Mouse (Mus musculus) hindbrain, embryonic 11.5 days (tissue): ENCODE results near the gene Nr4a1. TPM values are rescaled to one million over a fixed set of nuclear protein-coding genes. Genes with fewer than 3 reads are reported as not detected.
A peak's percentile ranks its signal among the peaks of the same experiment; 100 is the strongest.

Experiments used
- ATAC-seq: fragments of 200-750 bp; cut with Nextera tagmentation; 2 replicates; pipeline ENCODE4 v1.8.0; 2017; ENCODE audit warnings: mild to moderate bottlenecking, moderate TSS enrichment, moderate library complexity; ENCODE audit not compliant: low FRiP score
- DNase-seq: peaks from one replicate; pipeline ENCODE4 v3.0.0-alpha.2; 2015; ENCODE audit warnings: low spot score
- H3K27ac ChIP-seq: fragments of 300-500 bp; sonication (generic); 2 replicates; pipeline ENCODE4 v1.5.1; 2014; ENCODE audit warnings: mild to moderate bottlenecking, low read depth, low read length
- H3K27me3 ChIP-seq: fragments of 300-500 bp; sonication (generic); 2 replicates; pipeline ENCODE4 v1.6.1; 2014; ENCODE audit warnings: mild to moderate bottlenecking, low read length, moderate library complexity, mixed read lengths; ENCODE audit not compliant: control insufficient read depth, insufficient read depth
- H3K36me3 ChIP-seq: fragments of 300-500 bp; sonication (generic); 2 replicates; pipeline ENCODE4 v1.6.1; 2014; ENCODE audit warnings: mild to moderate bottlenecking, low read length, moderate library complexity, mixed read lengths; ENCODE audit not compliant: control insufficient read depth, insufficient read depth
- H3K4me1 ChIP-seq: fragments of 300-500 bp; sonication (generic); replicated peaks from 2 replicates; pipeline ENCODE4 v1.6.1; 2014; ENCODE audit warnings: low read length, mixed read lengths; ENCODE audit not compliant: control insufficient read depth, insufficient read depth
- H3K4me2 ChIP-seq: fragments of 300-500 bp; sonication (generic); replicated peaks from 2 replicates; pipeline ENCODE4 v1.6.1; 2014; ENCODE audit warnings: mild to moderate bottlenecking, low read depth, low read length
- H3K4me3 ChIP-seq: fragments of 300-500 bp; sonication (generic); 2 replicates; pipeline ENCODE4 v1.5.1; 2014; ENCODE audit warnings: low read depth, low read length
- H3K9ac ChIP-seq: fragments of 300-500 bp; sonication (generic); 2 replicates; pipeline ENCODE4 v1.6.1; 2014; ENCODE audit warnings: low read depth, low read length
- H3K9me3 ChIP-seq: fragments of 300-500 bp; sonication (generic); 2 replicates; pipeline ENCODE4 v1.6.1; 2016; ENCODE audit warnings: low read length; ENCODE audit not compliant: control insufficient read depth
- WGBS: fragments of 180-500 bp; shearing (Covaris S2); extraction: QIAGEN DNeasy Blood & Tissue Kit; methylation state at CpG from one replicate; pipeline ENCODE4 v1.1.7; 2014; 5-methylcytosine and 5-hydroxymethylcytosine counted together
- polyA plus RNA-seq: library from polyadenylated mRNA; unstranded; fragments of >200 nt; fragmentation: Nextera tagmentation; extraction: Ambion mirVana; gene quantifications from 2 replicates; pipeline ENCODE4 v1.2.1, GENCODE M21; 2014

Gene Nr4a1
- polyA plus RNA-seq, 1 experiment from 2014 or later: 2.2 TPM

- Histone ChIP-seq H3K27me3 (no peaks in the 10 kb centered on the region), H3K4me3 (no peak overlapping the region), H3K4me2 (no peak overlapping the region), H3K4me1 (no peaks in the 10 kb centered on the region), H3K9me3 (no peaks in the 10 kb centered on the region), H3K36me3 (no peaks in the 10 kb centered on the region), H3K27ac (no peak overlapping the region), H3K9ac (no peak overlapping the region)
- no peak for DNase-seq
- ATAC-seq: no peak
- WGBS: 79% methylated on average over 4 of the region's 4 CpGs
These were observed 49.8 kb downstream of the Nr4a1 start for GRCm38 (mm10) chr15:101303830-101304229.

DNA sequence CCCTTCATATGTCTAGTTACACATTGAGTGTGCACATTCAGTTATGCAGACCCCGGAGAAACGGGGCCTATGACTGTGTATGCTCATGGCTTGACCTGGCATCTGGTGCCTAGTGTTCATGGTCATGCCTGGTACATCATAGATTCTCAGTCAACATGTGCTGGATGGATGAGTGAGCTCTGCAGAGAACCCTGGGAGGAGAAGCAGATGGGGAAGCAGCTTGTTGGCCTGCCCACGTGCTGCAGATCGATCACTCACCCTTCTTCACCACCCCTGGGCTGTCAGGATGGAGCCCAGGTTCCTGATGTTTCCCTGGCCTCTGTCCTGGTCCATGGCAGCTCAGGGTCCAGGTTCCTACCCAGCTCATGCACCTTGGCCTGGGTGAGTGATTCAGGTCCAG is 52.4 kb downstream of the Nr4a1 start:
- no peaks in the 10 kb centered on the region for H3K4me1 ChIP-seq
- no peak overlapping the region for H3K9ac ChIP-seq
- no peaks in the 10 kb centered on the region for H3K36me3 ChIP-seq
- no peak overlapping the region for H3K4me3 ChIP-seq
- no peak for ATAC-seq
- H3K27me3 ChIP-seq: no peaks in the 10 kb centered on the region
- no peak overlapping the region for H3K4me2 ChIP-seq
- WGBS: 91% methylated on average over 4 of the region's 4 CpGs
- no peak for DNase-seq
- H3K27ac ChIP-seq: no peak overlapping the region
- H3K9me3 ChIP-seq: no peaks in the 10 kb centered on the region

- no peaks in the 10 kb centered on the region for H3K27me3 ChIP-seq
- H3K4me1 ChIP-seq: no peaks in the 10 kb centered on the region
- no peaks in the 10 kb centered on the region for H3K9me3 ChIP-seq
- H3K4me2 ChIP-seq: no peak overlapping the region
- H3K27ac ChIP-seq: no peak overlapping the region
- H3K4me3 ChIP-seq: no peak overlapping the region
- 67% methylated on average over 13 of the region's 13 CpGs for WGBS
- no peak for ATAC-seq
- no peak for DNase-seq
- no peaks in the 10 kb centered on the region for H3K36me3 ChIP-seq
- no peak overlapping the region for H3K9ac ChIP-seq
These were observed 54.6 kb downstream of the Nr4a1 start for GRCm38 (mm10) chr15:101308440-101309348.

GRCm38 (mm10) chr15:101309493-101309892 is 55.4 kb downstream of the Nr4a1 start:
- no peak overlapping the region for H3K4me3 ChIP-seq
- ATAC-seq (no peak), DNase-seq (no peak)
- no peak overlapping the region for H3K27ac ChIP-seq
- no peak overlapping the region for H3K4me2 ChIP-seq
- H3K4me1 ChIP-seq: no peaks in the 10 kb centered on the region
- no peaks in the 10 kb centered on the region for H3K36me3 ChIP-seq
- WGBS: 50% methylated on average over 5 of the region's 5 CpGs
- no peaks in the 10 kb centered on the region for H3K9me3 ChIP-seq
- no peaks in the 10 kb centered on the region for H3K27me3 ChIP-seq
- no peak overlapping the region for H3K9ac ChIP-seq

DNA sequence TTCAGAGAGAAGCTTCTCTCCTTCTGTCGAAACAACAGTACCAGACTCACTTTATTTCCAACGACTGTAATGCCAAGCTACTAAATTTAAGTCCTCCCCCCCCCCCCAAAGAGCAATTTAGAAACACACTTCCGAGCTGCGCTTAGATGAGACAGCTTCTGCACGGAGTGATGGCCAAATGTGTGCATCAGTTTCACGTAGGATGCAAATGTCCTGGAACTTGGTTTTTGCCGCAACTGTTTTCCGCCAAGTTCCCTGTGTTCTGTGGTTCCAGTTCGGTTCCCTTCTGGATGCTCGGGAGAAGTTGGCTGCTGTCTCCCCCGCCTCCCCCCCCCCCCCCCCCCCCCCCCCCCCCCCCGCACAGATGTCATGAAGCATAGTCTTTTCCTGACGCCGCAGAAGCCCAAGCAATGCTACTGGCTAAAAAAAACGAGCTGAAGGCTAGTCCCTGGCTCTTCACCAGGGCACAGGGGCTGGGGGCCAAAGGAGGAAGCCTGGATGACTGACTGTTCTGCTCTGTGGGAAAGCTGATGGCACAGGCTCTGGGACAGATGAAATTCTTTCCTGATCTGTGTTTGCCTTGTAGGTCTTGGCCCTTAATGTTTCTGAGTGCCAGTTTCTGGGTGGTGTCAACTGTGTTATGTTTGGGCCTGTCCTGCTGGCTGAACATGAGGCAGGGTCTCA is 57.2 kb downstream of the Nr4a1 start:
- no peaks in the 10 kb centered on the region for H3K27me3 ChIP-seq
- no peaks in the 10 kb centered on the region for H3K4me1 ChIP-seq
- H3K4me3 ChIP-seq: no peak overlapping the region
- H3K27ac ChIP-seq: no peak overlapping the region
- H3K36me3 ChIP-seq: no peaks in the 10 kb centered on the region
- no peak overlapping the region for H3K4me2 ChIP-seq
- H3K9me3 ChIP-seq: no peaks in the 10 kb centered on the region
- DNase-seq: no peak
- WGBS: 67% methylated on average over 14 of the region's 15 CpGs
- ATAC-seq: no peak
- H3K9ac ChIP-seq: no peak overlapping the region

GRCm38 (mm10) chr15:101312006-101312405 is 57.9 kb downstream of the Nr4a1 start:
- WGBS: 85% methylated on average over 6 of the region's 6 CpGs
- H3K9me3 ChIP-seq: no peaks in the 10 kb centered on the region
- H3K36me3 ChIP-seq: no peaks in the 10 kb centered on the region
- H3K9ac ChIP-seq: no peak overlapping the region
- H3K27ac ChIP-seq: no peak overlapping the region
- H3K4me3 ChIP-seq: no peak overlapping the region
- ATAC-seq (no peak), DNase-seq (no peak)
- no peak overlapping the region for H3K4me2 ChIP-seq
- H3K27me3 ChIP-seq: no peaks in the 10 kb centered on the region
- no peaks in the 10 kb centered on the region for H3K4me1 ChIP-seq

- no peak overlapping the region for H3K27ac ChIP-seq
- no peak overlapping the region for H3K9ac ChIP-seq
- no peak overlapping the region for H3K4me3 ChIP-seq
- WGBS: 80% methylated on average over 4 of the region's 4 CpGs
- no peak overlapping the region for H3K4me2 ChIP-seq
- no peaks in the 10 kb centered on the region for H3K27me3 ChIP-seq
- no peaks in the 10 kb centered on the region for H3K9me3 ChIP-seq
- DNase-seq (no peak), ATAC-seq (peak; percentile 25; the same call in 1 of the 2 replicates)
- H3K36me3 ChIP-seq: no peaks in the 10 kb centered on the region
- 0 out of 2 replicates have a peak, but pooled peaks cover 2% of the 10 kb centered on the region for H3K4me1 ChIP-seq
These were observed 61.3 kb downstream of the Nr4a1 start for GRCm38 (mm10) chr15:101315378-101315777.

GRCm38 (mm10) chr15:101315832-101316231 is 61.8 kb downstream of the Nr4a1 start:
- peak overlapping the region; percentile 11; the same call in 1 of the 2 replicates for H3K4me2 ChIP-seq
- no peak overlapping the region for H3K4me3 ChIP-seq
- 0 out of 2 replicates have a peak, but pooled peaks cover 2% of the 10 kb centered on the region for H3K4me1 ChIP-seq
- H3K9me3 ChIP-seq: no peaks in the 10 kb centered on the region
- peak; percentile 92 for DNase-seq
- H3K9ac ChIP-seq: no peak overlapping the region
- H3K27ac ChIP-seq: no peak overlapping the region
- H3K36me3 ChIP-seq: no peaks in the 10 kb centered on the region
- no peaks in the 10 kb centered on the region for H3K27me3 ChIP-seq
- 5% methylated on average over 11 of the region's 11 CpGs for whole genome bisulfite sequencing
- ATAC-seq: peak; percentile 83
